Comparison of ENCODE assay signal across 9 mouse cellular contexts in genomic region chr8:122224650-122225022, GRCm38 (mm10). TPM values are rescaled to one million over a fixed set of nuclear protein-coding genes. Genes with fewer than 3 reads are reported as not detected.
DNase-seq lines count a peak whose midpoint lies in the region; ATAC-seq and TF ChIP-seq lines count a peak whose summit lies in the region.
"Had no signal": no experiment of that assay in that cellular context is flagged by ENCODE, and none has a peak within 500 bp of the region (broad histone marks: within the 10 kb centered on the region; RNA-seq: fewer than 3 reads in every experiment).

No protein-coding gene starts in this region.

- H3K4me2 ChIP-seq in kidney, embryonic 16.5 days (replicated peaks; ENCODE audit: low read depth, low read length) = no peak overlapping the region
- no peak overlapping the region for H3K4me2 ChIP-seq in limb, embryonic 12.5 days
- H3K4me2 ChIP-seq: liver, embryonic 15.5 days had no signal

- H3K36me3 ChIP-seq in kidney, embryonic 16.5 days (ENCODE audit: insufficient read depth, low read length) = no peaks in the 10 kb centered on the region
- no peaks in the 10 kb centered on the region for H3K36me3 ChIP-seq in limb, embryonic 12.5 days
- H3K36me3 ChIP-seq: liver, embryonic 15.5 days had no signal

- CTCF ChIA-PET in Patski (lab: Charles Lee) = interaction anchor here (1.5 to 2.4 kb wide), 3 partner anchors 31 to 62 kb away, joined by 3 to 7 read pairs (median 6); no protein-coding TSS in a partner anchor

- TF ChIP-seq POLR2A in embryonic fibroblast, embryonic 13.5 days (IDR thresholded peaks at IDR 0.05; ENCODE audit: low read depth, low read length) = no peak

- H3K9me3 ChIP-seq in kidney, embryonic 16.5 days (ENCODE audit: low read length) = no peaks in the 10 kb centered on the region
- no peaks in the 10 kb centered on the region for H3K9me3 ChIP-seq in limb, embryonic 12.5 days
- H3K9me3 ChIP-seq: liver, embryonic 15.5 days had no signal

- DNase-seq in kidney, adult 9 months = no peak
- DNase-seq in Patski (ENCODE audit: low read depth, low spot score) = no peak
- DNase-seq in cerebellum, adult 11-12 months = no peak
- DNase-seq in urinary bladder, postnatal 10 days (ENCODE audit: low spot score) = no peak
- no peak for DNase-seq in heart, postnatal 14 days

- H3K9ac ChIP-seq in kidney, embryonic 16.5 days (replicated peaks; ENCODE audit: low read length) = no peak overlapping the region
- H3K9ac ChIP-seq in limb, embryonic 12.5 days (replicated peaks) = no peak overlapping the region
- H3K9ac ChIP-seq: liver, embryonic 15.5 days had no signal

- WGBS in kidney, embryonic 16.5 days = 49% methylated on average over 6 of the region's 6 CpGs
- WGBS in limb, embryonic 12.5 days = 58% methylated on average over 6 of the region's 6 CpGs

- POLR2A ChIA-PET in Patski (lab: Charles Lee) = no interaction called here

- no peak overlapping the region for H3K4me3 ChIP-seq in kidney, embryonic 16.5 days (ENCODE audit: low read length)
- no peak overlapping the region for H3K4me3 ChIP-seq in embryonic fibroblast, embryonic 13.5 days (ENCODE audit: insufficient read depth, low read length)
- no peak overlapping the region for H3K4me3 ChIP-seq in limb, embryonic 12.5 days (replicated peaks)
- H3K4me3 ChIP-seq: liver, embryonic 15.5 days had no signal

- TF ChIP-seq CTCF in Patski (IDR thresholded peaks at IDR 0.05) = no peak
- 0 out of 2 replicates have a peak, but pooled peaks have one; percentile 18 for TF ChIP-seq CTCF in embryonic fibroblast, embryonic 13.5 days (IDR thresholded peaks at IDR 0.05; ENCODE audit: borderline replicate concordance, insufficient read depth, low read length)

- H3K4me1 ChIP-seq in kidney, embryonic 16.5 days (ENCODE audit: insufficient read depth, low read length) = peaks cover 3% of the 10 kb centered on the region; the same call in 1 of the 2 replicates
- H3K4me1 ChIP-seq in embryonic fibroblast, embryonic 13.5 days (ENCODE audit: control insufficient read depth, insufficient read depth, low read length) = peaks cover 5% of the 10 kb centered on the region
- peaks cover 18% of the 10 kb centered on the region for H3K4me1 ChIP-seq in limb, embryonic 12.5 days (replicated peaks)
- H3K4me1 ChIP-seq: liver, embryonic 15.5 days had no signal

- H3K27ac ChIP-seq in kidney, embryonic 16.5 days (ENCODE audit: low read length) = no peak overlapping the region
- peak overlapping the region; percentile 62 for H3K27ac ChIP-seq in embryonic fibroblast, embryonic 13.5 days (ENCODE audit: insufficient read depth, low read length)
- H3K27ac ChIP-seq in limb, embryonic 12.5 days = peak overlapping the region; percentile 87
- H3K27ac ChIP-seq: liver, embryonic 15.5 days had no signal

- 0 out of 2 replicates have a peak, but pooled peaks have one; percentile 36 for ATAC-seq in kidney, embryonic 16.5 days (ENCODE audit: low FRiP score, low TSS enrichment)
- ATAC-seq in Patski = peak; percentile 56
- ATAC-seq in limb, embryonic 12.5 days (ENCODE audit: insufficient number of reproducible peaks, insufficient read depth, low FRiP score, low TSS enrichment, low read depth) = no peak

- in situ Hi-C loops in Patski (cut with MboI; ENCODE audit: low pct_unique_long_range_greater_than_20kb) = loop anchor here (5.0 kb wide), 2 partner anchors 52 to 77 kb away; no protein-coding TSS in a partner anchor

- intact Hi-C loops in heart, postnatal 14 days (cut with DNase I) = loop anchor here (5.0 kb wide), 1 partner anchor 42 kb away; no protein-coding TSS in a partner anchor

- peaks cover 10% of the 10 kb centered on the region for H3K27me3 ChIP-seq in kidney, embryonic 16.5 days (ENCODE audit: insufficient read depth, low read length)
- no peaks in the 10 kb centered on the region for H3K27me3 ChIP-seq in Patski
- H3K27me3 ChIP-seq in limb, embryonic 12.5 days = peaks cover 32% of the 10 kb centered on the region

RNA-seq across cellular contexts. Expression of gene Zfpm1, which starts 57.3 kb away (rescaled TPM):
- 1.5 and 1.6 TPM in 2 replicates for polyA plus RNA-seq in kidney, embryonic 16.5 days (2015; fragmentation: Nextera tagmentation; extraction: Ambion mirVana)
- polyA plus RNA-seq in Patski (2021) = 17.8 TPM
- polyA plus RNA-seq in embryonic fibroblast, embryonic 13.5 days (2011; ENCODE audit: insufficient read length, low read depth, missing spikeins) = 10.3 and 12.6 TPM in 2 replicates
- 1.2 and 1.4 TPM in 2 replicates for polyA plus RNA-seq in limb, embryonic 12.5 days (2016; fragmentation: Nextera tagmentation; extraction: Ambion mirVana)
- total RNA-seq in heart, postnatal 14 days (2021) = 10 to 100 TPM; 25.5 to 26.9 TPM
